Mouse (Mus musculus): ENCODE measurements around the gene Fabp3. TPM values are rescaled to one million over a fixed set of nuclear protein-coding genes. Genes with fewer than 3 reads are reported as not detected.

Gene Fabp3
- total RNA-seq (2014; rRNA removed) = 143 and 179 TPM in 2 replicates
- 394 and 409 TPM in 2 replicates for polyA plus RNA-seq (2015; fragmentation: Nextera tagmentation; extraction: Ambion mirVana)

GRCm38 (mm10) chr4:130308231-130309081 lies at the start of gene Fabp3, which contains the start of gene Gm10570:
Gene Fabp3, plus strand, starts transcription at chr4:130308595.
Gene Gm10570, minus strand, starts transcription at chr4:130308674.
- 0 out of 2 replicates have a peak, but pooled peaks cover 17% of the 10 kb centered on the region for H3K4me1 ChIP-seq (ENCODE audit: insufficient read depth, low read length)
- H3K9me3 ChIP-seq (ENCODE audit: low read length) = no peaks in the 10 kb centered on the region
- H3K4me3 ChIP-seq (ENCODE audit: low read depth, low read length) = peak within 1 kb of the TSS; percentile 50
- ATAC-seq (ENCODE audit: low FRiP score) (peak; percentile 85), DNase-seq (ENCODE audit: low spot score) (peak; percentile 76)
- peak within 1 kb of the TSS; percentile 82 for H3K27ac ChIP-seq (ENCODE audit: low read depth, low read length)
- 0 out of 2 replicates have a peak, but pooled peaks cover 3% of the 10 kb centered on the region for H3K27me3 ChIP-seq (ENCODE audit: insufficient read depth, low read length)
- TF ChIP-seq CTCF (IDR thresholded peaks at IDR 0.05) = no peak
- H3K36me3 ChIP-seq (ENCODE audit: insufficient read depth, low read length) = peaks cover 7% of the 10 kb centered on the region; the same call in 1 of the 2 replicates
- H3K9ac ChIP-seq (replicated peaks; ENCODE audit: low read length, poor library complexity, severe bottlenecking) = peak within 1 kb of the TSS; percentile 66
- WGBS = under 1% methylated on average over 51 of the region's 52 CpGs
- H3K4me2 ChIP-seq (ENCODE audit: low read depth, low read length, poor library complexity, severe bottlenecking) = peak within 1 kb of the TSS; percentile 73

GRCm38 (mm10) chr4:130260406-130260805 lies 48.0 kb upstream of the Fabp3 start:
- Histone ChIP-seq H3K9me3 (ENCODE audit: low read length) (no peaks in the 10 kb centered on the region), H3K4me3 (ENCODE audit: low read depth, low read length) (no peak overlapping the region), H3K4me2 (ENCODE audit: low read depth, low read length, poor library complexity, severe bottlenecking) (no peak overlapping the region), H3K4me1 (ENCODE audit: insufficient read depth, low read length) (no peaks in the 10 kb centered on the region), H3K27ac (ENCODE audit: low read depth, low read length) (no peak overlapping the region), H3K36me3 (ENCODE audit: insufficient read depth, low read length) (no peaks in the 10 kb centered on the region), H3K27me3 (ENCODE audit: insufficient read depth, low read length) (no peaks in the 10 kb centered on the region), H3K9ac (replicated peaks; ENCODE audit: low read length, poor library complexity, severe bottlenecking) (no peak overlapping the region)
- TF ChIP-seq CTCF (IDR thresholded peaks at IDR 0.05) = peak; percentile 55
- DNase-seq (ENCODE audit: low spot score) = no peak
- WGBS = 32% methylated on average over 5 of the region's 5 CpGs
- ATAC-seq (ENCODE audit: low FRiP score) = no peak

- Histone ChIP-seq H3K36me3 (ENCODE audit: insufficient read depth, low read length) (no peaks in the 10 kb centered on the region), H3K4me3 (ENCODE audit: low read depth, low read length) (no peak overlapping the region), H3K4me1 (ENCODE audit: insufficient read depth, low read length) (no peaks in the 10 kb centered on the region), H3K4me2 (ENCODE audit: low read depth, low read length, poor library complexity, severe bottlenecking) (no peak overlapping the region), H3K9me3 (ENCODE audit: low read length) (no peaks in the 10 kb centered on the region), H3K9ac (replicated peaks; ENCODE audit: low read length, poor library complexity, severe bottlenecking) (0 out of 2 replicates have a peak overlapping the region, but pooled peaks have one; percentile 33), H3K27ac (ENCODE audit: low read depth, low read length) (no peak overlapping the region), H3K27me3 (ENCODE audit: insufficient read depth, low read length) (no peaks in the 10 kb centered on the region)
- TF ChIP-seq CTCF (IDR thresholded peaks at IDR 0.05) = no peak
- WGBS = 16% methylated on average over 11 of the region's 11 CpGs
- ATAC-seq (ENCODE audit: low FRiP score) = no peak
- DNase-seq (ENCODE audit: low spot score) = no peak
Observed at GRCm38 (mm10) chr4:130264131-130264530, 44.3 kb upstream of the Fabp3 start.

GRCm38 (mm10) chr4:130264698-130265349 lies 43.6 kb upstream of the Fabp3 start:
- Histone ChIP-seq H3K27ac (ENCODE audit: low read depth, low read length) (no peak overlapping the region), H3K36me3 (ENCODE audit: insufficient read depth, low read length) (no peaks in the 10 kb centered on the region), H3K4me3 (ENCODE audit: low read depth, low read length) (no peak overlapping the region), H3K9me3 (ENCODE audit: low read length) (no peaks in the 10 kb centered on the region), H3K9ac (replicated peaks; ENCODE audit: low read length, poor library complexity, severe bottlenecking) (no peak overlapping the region), H3K4me2 (ENCODE audit: low read depth, low read length, poor library complexity, severe bottlenecking) (no peak overlapping the region), H3K27me3 (ENCODE audit: insufficient read depth, low read length) (no peaks in the 10 kb centered on the region), H3K4me1 (ENCODE audit: insufficient read depth, low read length) (no peaks in the 10 kb centered on the region)
- ATAC-seq (ENCODE audit: low FRiP score) = peak; percentile 56
- peak; percentile 73 for TF ChIP-seq CTCF (IDR thresholded peaks at IDR 0.05)
- WGBS = 28% methylated on average over 24 of the region's 24 CpGs
- DNase-seq (ENCODE audit: low spot score) = peak; percentile 46

GRCm38 (mm10) chr4:130266601-130267000 lies 41.8 kb upstream of the Fabp3 start:
- no peak for TF ChIP-seq CTCF (IDR thresholded peaks at IDR 0.05)
- no peak for DNase-seq (ENCODE audit: low spot score)
- Histone ChIP-seq H3K9me3 (ENCODE audit: low read length) (no peaks in the 10 kb centered on the region), H3K9ac (replicated peaks; ENCODE audit: low read length, poor library complexity, severe bottlenecking) (no peak overlapping the region), H3K27me3 (ENCODE audit: insufficient read depth, low read length) (no peaks in the 10 kb centered on the region), H3K4me2 (ENCODE audit: low read depth, low read length, poor library complexity, severe bottlenecking) (no peak overlapping the region), H3K4me3 (ENCODE audit: low read depth, low read length) (no peak overlapping the region), H3K4me1 (ENCODE audit: insufficient read depth, low read length) (no peaks in the 10 kb centered on the region), H3K27ac (ENCODE audit: low read depth, low read length) (no peak overlapping the region), H3K36me3 (ENCODE audit: insufficient read depth, low read length) (no peaks in the 10 kb centered on the region)
- WGBS = 55% methylated on average over 9 of the region's 9 CpGs
- ATAC-seq (ENCODE audit: low FRiP score) = no peak
